Mouse (Mus musculus) heart, adult 9 months (tissue): ENCODE measurements around the gene Fntb.

Experiments used
- DNase-seq, 2 experiments: peaks; one replicate each; pipeline ENCODE4 v3.0.0; 2022; ENCODE audit warnings: low spot score in 2 of 2

Fntb gene

GRCm38 (mm10) chr12:76886826-76887225 lies 121.4 kb downstream of the Fntb start:
- DNase-seq, result no peak

- DNase-seq, result no peak
Measured at GRCm38 (mm10) chr12:76887941-76888340, 122.6 kb downstream of the Fntb start.

DNA sequence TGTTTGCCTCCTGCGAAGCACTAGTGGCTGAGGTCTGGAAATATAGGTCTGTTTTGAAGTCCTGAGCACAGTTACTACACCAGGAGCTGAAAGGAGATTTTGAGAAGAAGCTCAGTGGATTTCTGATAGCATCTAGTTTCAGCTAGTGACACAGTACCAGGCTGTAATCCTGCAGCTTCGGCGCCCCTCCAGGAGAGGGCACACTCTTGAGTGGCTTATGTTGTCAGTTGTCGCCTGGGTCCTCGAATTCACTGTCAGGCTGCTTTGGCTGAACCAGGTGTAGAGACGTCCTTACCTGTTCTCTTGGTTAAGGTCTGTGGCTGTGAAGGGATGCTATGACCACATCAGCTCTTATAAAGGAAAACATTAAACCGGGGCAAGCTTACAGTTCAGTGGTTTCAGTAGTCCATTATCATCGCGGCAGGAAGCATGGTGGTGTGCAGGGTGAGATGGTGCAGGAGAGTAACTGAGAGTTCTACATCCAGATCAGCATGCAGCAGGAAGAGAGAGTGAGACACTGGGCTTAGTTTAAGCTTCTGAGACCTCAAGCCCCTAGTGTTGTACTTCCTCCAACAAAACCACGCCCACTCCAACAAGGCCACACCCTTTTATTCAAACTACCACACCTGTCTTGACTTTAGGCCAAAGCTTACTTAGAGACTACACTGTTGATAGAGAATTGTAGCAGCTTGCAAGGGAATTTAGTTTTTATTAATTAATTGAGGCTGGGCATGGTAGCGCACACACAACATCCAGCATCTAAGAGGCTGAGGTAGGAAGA lies 124.2 kb downstream of the Fntb start:
- DNase-seq, result no peak

DNA sequence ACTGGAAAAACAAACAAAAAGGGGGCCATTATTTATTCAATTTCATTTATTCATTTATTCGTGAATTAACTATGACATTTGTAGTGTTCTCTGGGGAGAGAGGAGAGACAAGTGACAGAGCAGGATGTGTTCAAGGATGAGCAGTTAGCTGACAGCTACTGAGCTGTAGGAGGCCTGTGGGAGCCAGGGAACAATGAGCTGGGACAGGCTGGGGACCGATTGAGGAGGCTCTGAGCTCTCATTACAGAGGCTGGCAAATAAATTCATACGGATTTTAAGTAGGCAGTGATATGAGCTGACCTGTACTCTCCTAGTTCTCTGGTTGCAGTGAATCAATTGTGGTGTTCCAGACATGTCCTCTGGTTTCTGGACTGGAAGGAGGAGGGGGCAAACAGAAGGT lies 125.8 kb downstream of the Fntb start:
- no peak for DNase-seq

GRCm38 (mm10) chr12:76892910-76893695 lies 127.7 kb downstream of the Fntb start:
- DNase-seq, result no peak

DNA sequence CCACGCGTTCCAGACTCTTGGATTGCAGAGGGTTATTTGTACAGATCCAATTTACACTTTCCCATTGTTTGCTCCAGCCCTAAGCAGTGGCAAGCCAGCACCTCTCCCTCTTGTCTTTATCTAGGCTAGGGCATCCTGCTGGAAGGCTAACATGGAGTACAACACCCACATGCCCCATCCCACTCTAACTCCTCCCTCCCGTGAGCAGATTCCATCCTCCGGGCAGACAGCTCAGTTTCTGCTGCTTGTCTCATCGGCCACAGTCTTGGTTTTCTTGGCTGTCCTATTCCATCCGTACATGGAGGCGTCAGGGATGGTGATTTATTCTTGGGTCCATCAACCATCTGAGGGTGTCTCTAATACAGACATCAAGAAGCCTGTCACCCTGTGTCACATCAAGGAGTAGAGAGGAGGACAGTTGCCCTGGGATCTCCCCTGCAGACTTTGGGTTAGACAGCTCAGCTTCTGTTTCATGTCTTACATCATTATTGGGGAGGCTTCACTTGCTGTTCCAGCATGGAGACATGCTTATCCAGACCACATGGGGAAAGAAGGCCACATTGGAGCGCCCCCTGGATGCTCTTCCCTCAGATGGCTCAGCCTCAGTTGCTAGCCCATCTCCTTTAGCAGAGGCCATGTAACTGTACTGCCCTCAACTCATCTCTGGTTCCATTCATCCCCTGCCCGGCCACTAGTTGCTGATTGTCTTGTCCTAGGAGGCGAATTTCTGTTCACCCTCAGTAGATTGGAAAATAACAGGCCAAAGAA lies 129.6 kb downstream of the Fntb start:
- no peak for DNase-seq

DNA sequence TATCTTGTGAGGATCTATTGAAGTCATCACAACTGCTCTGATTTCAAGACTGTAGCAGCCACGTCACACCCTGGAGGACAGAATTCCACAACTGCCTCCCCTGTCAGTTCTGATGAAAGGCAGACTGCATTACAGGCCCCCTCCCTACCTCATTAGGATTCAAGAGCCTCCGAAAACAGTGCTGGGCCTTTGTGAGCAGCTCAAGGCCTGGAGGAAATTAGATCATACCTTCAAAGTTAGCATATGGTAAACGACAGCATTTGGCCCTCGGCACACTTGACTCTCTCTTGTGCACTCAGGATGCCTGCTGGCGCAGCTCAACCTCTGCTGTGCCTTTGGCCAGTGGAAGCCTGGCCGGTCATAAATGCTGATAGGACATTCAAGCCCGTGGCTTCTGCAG lies 130.4 kb downstream of the Fntb start:
- no peak for DNase-seq

- no peak for DNase-seq
Measured at GRCm38 (mm10) chr12:76896566-76896965, 131.2 kb downstream of the Fntb start.

- DNase-seq, result no peak
Measured at GRCm38 (mm10) chr12:76897006-76897405, 131.6 kb downstream of the Fntb start.

- no peak for DNase-seq
Measured at GRCm38 (mm10) chr12:76898141-76898540, 132.8 kb downstream of the Fntb start.

DNA sequence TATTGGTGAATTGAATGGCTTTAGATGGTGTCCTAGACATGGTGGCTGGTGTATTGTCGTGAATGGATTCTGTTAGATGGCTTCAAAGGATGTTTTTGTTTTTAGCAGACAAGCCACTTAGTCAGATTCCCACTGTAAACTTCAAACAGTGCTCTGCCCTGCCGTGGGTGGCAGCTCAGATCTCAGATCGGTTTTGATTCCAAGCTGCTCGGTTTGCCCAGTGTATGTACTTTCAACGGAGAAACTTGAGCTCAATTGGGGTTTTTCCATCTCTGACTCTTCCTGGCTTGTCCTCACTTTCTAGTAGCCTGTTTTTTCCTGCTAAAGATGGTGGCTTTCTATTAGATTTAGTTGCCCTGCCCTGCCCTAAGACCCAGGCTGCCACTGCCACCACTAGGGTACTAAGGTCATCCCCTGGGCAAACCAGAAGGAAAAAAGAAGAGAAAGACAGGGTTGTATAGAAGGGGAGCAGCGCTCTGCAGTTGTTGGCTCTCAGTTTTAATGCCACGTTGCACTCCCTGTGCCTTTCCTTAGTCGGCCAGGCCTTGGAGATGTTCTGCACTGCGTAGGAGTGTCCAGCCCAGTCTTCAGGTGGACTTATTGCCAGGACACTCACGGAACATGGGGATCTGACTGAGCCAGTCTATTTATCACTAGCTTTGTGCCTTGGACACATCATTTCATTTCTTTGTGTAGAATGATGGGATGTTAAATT lies 134.0 kb downstream of the Fntb start:
- no peak for DNase-seq

GRCm38 (mm10) chr12:76901508-76902294 lies 136.3 kb downstream of the Fntb start:
- DNase-seq, result no peak

- no peak for DNase-seq
Measured at GRCm38 (mm10) chr12:76906278-76906677, 140.9 kb downstream of the Fntb start.

DNA sequence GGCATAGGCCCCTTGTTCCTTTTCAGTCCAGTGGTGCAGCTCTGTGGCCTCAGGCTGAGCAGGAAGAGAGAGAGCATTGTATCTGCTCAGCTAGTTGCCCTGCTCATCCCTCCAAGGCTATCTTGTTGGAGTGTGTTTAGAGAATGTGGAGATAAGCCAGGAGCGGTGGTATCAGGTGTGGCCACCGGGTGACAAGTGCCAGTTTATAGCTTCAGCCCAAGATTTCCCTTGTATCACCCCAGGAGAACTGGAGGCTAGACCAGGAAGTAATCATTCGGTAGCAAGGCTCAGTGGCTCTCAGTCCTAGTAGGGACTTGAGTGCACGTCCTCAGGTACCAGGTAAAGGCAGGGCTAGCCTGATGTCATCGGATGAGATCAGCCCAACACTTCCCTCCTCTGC lies 143.8 kb downstream of the Fntb start:
- no peak for DNase-seq

DNA sequence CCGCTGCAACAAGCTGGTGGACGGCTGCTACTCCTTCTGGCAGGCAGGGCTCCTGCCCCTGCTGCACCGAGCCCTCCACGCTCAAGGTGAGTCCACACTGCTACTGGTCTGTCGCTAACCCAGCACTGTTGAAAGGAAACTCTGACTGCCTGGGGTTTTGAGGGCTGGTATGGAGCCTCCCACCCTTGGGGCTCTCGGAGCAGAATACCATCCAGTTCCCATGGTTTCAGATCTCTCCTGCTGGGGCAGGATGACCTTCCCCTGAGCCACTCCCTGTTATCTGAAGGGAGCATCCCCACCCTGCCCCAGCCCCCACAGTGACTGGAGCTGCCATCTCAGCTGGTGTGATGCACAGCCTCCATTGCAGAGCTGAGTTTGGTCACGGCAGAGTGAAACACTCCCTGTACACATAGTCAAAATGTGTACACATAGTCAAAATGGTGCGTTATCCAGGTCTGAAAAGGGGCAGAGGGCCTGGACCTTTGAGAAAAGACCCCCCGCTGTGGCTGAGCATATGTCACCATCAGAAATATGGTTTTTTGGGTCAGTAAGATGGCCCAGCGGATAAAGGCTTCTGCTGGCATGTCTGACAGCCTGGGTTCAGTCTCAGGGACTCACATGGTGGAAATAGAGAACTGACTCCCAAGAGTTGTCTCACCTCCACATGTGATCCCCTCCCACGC lies 145.0 kb downstream of the Fntb start:
- no peak for DNase-seq

DNA sequence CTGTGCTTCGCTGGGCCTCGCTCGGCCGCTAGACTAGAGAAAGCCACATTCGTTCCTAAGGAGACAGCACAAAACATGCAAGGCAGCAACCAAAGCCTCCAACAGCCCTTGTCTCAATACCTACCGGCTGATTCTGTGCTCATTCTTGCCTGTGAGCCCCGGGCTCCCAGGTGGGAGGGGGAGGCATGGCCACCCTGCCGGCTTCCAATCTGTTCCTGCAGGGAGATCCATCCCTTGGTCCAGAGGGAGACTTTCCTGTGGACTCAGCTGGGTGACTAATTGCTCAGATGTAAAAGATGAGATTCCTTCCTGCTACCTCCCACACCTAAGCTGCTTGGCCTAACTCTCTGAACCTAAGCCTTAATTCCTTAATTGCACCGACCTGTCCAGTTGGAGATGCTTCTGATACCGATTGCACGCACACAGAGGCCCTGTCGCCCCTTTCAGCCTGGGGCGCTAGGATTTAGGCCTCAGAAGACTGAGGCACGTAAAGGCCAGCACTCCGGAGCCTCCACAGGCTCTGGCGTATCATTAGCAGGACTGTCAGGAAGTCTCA lies 145.9 kb downstream of the Fntb start:
- DNase-seq, result no peak

- DNase-seq, result peak in 1 of 2 experiments; percentile 37
Measured at GRCm38 (mm10) chr12:76912193-76912592, 146.8 kb downstream of the Fntb start.

GRCm38 (mm10) chr12:76916163-76916562 lies 150.8 kb downstream of the Fntb start:
- DNase-seq, result no peak

DNA sequence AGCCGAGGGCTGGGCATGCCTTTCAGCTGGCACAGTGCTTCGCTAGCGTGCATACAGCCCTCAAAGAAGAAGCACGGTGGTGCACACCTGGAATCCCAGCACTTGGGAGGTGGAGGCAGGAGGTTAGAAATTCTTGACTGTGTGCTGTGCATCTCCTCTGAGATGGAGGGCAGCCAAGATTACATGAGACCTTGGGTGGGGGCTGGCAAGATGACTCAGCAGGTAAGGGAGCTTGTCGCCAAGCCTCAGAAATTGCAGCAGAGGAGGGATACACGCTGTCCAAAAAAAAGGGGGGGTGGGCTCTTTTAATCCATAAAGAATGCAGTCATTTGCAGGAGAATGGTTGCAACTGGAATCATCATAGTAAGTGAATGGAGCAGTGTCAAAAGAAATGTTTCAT lies 152.7 kb downstream of the Fntb start:
- DNase-seq, result no peak

DNA sequence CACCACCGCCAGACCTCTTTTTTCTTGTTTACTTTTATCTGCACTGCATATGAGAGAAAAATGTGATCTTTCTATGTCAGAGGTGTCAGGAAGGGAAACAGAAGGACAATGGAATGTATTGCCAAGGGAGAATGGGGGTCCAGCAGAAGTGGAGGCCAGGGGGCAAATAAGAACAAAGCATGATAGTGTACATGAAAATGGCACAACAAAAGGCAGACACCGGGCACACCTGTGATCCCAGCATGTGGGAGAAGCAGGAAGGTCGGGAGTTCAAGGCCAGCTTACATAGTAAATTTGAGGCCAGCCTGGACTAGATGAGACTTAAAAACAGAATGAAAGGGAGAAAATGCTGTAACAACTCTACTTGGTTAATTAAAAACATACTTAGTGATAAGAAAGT lies 153.5 kb downstream of the Fntb start:
- DNase-seq, result no peak
